ENCODE assay signal across 16 mouse cellular contexts in genomic region chr7:118001881-118002280, GRCm38 (mm10).
"Had no signal": no experiment of that assay in that cellular context is flagged by ENCODE, and none has a peak within 500 bp of the region (broad histone marks: within the 10 kb centered on the region; RNA-seq: fewer than 3 reads in every experiment).

No protein-coding gene starts in this region.

- DNase-seq: layer of hippocampus, adult 9-11 months; left cerebral cortex, postnatal 4 days; thymus, postnatal 25 days had no signal

- H3K4me3 ChIP-seq: layer of hippocampus, adult 2 months; limb, embryonic 12.5 days; limb, embryonic 15.5 days; midbrain, embryonic 13.5 days had no signal

- H3K9ac ChIP-seq: limb, embryonic 12.5 days; limb, embryonic 15.5 days; liver, embryonic 14.5 days; liver, postnatal 0 days; lung, embryonic 14.5 days; midbrain, embryonic 13.5 days had no signal

- H3K9me3 ChIP-seq: limb, embryonic 12.5 days; limb, embryonic 15.5 days; midbrain, embryonic 13.5 days had no signal

- ATAC-seq: intestine, embryonic 16.5 days; liver, postnatal 0 days; lung, postnatal 0 days; midbrain, embryonic 13.5 days had no signal

- H3K4me2 ChIP-seq: limb, embryonic 12.5 days; limb, embryonic 15.5 days; liver, embryonic 11.5 days; lung, embryonic 14.5 days; midbrain, embryonic 13.5 days had no signal

- H3K27me3 ChIP-seq: limb, embryonic 12.5 days; limb, embryonic 15.5 days; midbrain, embryonic 13.5 days had no signal

- H3K4me1 ChIP-seq: limb, embryonic 12.5 days; limb, embryonic 15.5 days had no signal

- H3K36me3 ChIP-seq: limb, embryonic 12.5 days; limb, embryonic 15.5 days; midbrain, embryonic 13.5 days had no signal

- H3K27ac ChIP-seq: kidney, postnatal 0 days; layer of hippocampus, adult 2 months; limb, embryonic 12.5 days; limb, embryonic 15.5 days; liver, embryonic 14.5 days; macrophage; midbrain, embryonic 13.5 days; stomach, postnatal 0 days had no signal
